Comparison of ENCODE assay signal across 14 mouse cellular contexts in the genomic region with DNA sequence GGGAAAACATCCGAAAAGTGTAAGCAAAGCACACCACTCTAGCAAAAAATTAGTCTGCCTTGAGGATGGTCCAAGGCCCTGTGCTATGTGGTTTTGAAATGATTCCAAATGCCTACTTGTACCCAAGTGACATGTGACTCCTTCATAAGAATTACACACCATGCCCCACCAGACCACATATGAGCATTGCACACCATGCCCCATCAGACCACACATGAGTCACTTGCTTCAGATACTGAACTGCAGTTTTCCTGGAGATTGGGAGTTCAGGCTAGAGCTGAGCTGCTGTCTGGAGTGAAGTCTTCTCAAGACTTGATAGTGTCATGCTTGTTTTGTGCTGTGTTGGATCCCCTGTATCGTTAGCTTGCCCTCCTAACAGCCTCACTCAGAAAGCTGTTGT. TPM values are rescaled to one million over a fixed set of nuclear protein-coding genes. Genes with fewer than 3 reads are reported as not detected.
"Had no signal": no experiment of that assay in that cellular context is flagged by ENCODE, and none has a peak within 500 bp of the region (broad histone marks: within the 10 kb centered on the region; RNA-seq: fewer than 3 reads in every experiment).

No protein-coding gene starts in this region.

- H3K9ac ChIP-seq: limb, embryonic 15.5 days; liver, embryonic 13.5 days had no signal

- H3K4me1 ChIP-seq: limb, embryonic 15.5 days; liver, embryonic 13.5 days; midbrain, embryonic 10.5 days had no signal

- H3K9me3 ChIP-seq: limb, embryonic 15.5 days; liver, embryonic 13.5 days; midbrain, embryonic 10.5 days had no signal

- H3K27ac ChIP-seq: left cerebral cortex, adult 2 months; limb, embryonic 15.5 days; liver, embryonic 13.5 days; midbrain, embryonic 10.5 days had no signal

- H3K4me3 ChIP-seq: left cerebral cortex, adult 2 months; limb, embryonic 15.5 days; liver, embryonic 13.5 days; midbrain, embryonic 10.5 days; myocyte had no signal

- DNase-seq: kidney, adult 9 months; kidney, postnatal 10 days; kidney, postnatal 4 days; liver, embryonic 13.5 days; lung, adult 18-20 months; lung, postnatal 36 days; midbrain, embryonic 14.5 days; right cerebral cortex, postnatal 25 days; thymus, adult 18-20 months; thymus, postnatal 14 days had no signal

- H3K27me3 ChIP-seq: limb, embryonic 15.5 days; liver, embryonic 13.5 days had no signal

- H3K4me2 ChIP-seq: limb, embryonic 15.5 days; liver, embryonic 13.5 days had no signal

RNA-seq across cellular contexts. Expression of gene Clec4a1, which starts 32.0 kb away (rescaled TPM):
- polyA plus RNA-seq: myocyte had no signal
